Mouse (Mus musculus): ENCODE measurements around the gene Gpx5. TPM values are rescaled to one million over a fixed set of nuclear protein-coding genes. Genes with fewer than 3 reads are reported as not detected.

The Gpx5 gene
- polyA plus RNA-seq (2015; fragmentation: Nextera tagmentation; extraction: Ambion mirVana) = not detected in 2 replicates

GRCm38 (mm10) chr13:21292631-21293030 is at the start of gene Gpx5:
Gpx5 (minus strand) TSS chr13:21292731.
- Histone ChIP-seq H3K4me3 (no peak within 1 kb of the TSS), H3K9me3 (no peaks in the 10 kb centered on the region), H3K36me3 (no peaks in the 10 kb centered on the region), H3K27ac (no peak within 1 kb of the TSS), H3K27me3 (no peaks in the 10 kb centered on the region), H3K9ac (no peak within 1 kb of the TSS), H3K4me2 (no peak within 1 kb of the TSS), H3K4me1 (no peaks in the 10 kb centered on the region)
- 91% methylated on average over 6 of the region's 6 CpGs for WGBS
- ATAC-seq (ENCODE audit: insufficient number of reproducible peaks, insufficient read depth, low FRiP score, low TSS enrichment, low read depth) = no peak

- Histone ChIP-seq H3K4me2 (peak overlapping the region; percentile 63), H3K36me3 (no peaks in the 10 kb centered on the region), H3K9ac (peak overlapping the region; percentile 41), H3K4me3 (peak overlapping the region; percentile 47), H3K9me3 (no peaks in the 10 kb centered on the region), H3K27ac (no peak overlapping the region), H3K27me3 (peaks cover 7% of the 10 kb centered on the region), H3K4me1 (peaks cover 4% of the 10 kb centered on the region)
- under 1% methylated on average over 9 of the region's 9 CpGs for WGBS
- no peak for ATAC-seq (ENCODE audit: insufficient number of reproducible peaks, insufficient read depth, low FRiP score, low TSS enrichment, low read depth)
Observed at GRCm38 (mm10) chr13:21327424-21327823, 34.9 kb upstream of the Gpx5 start.

GRCm38 (mm10) chr13:21326657-21327211 is 34.2 kb upstream of the Gpx5 start:
- Histone ChIP-seq H3K27me3 (peaks cover 11% of the 10 kb centered on the region), H3K27ac (no peak overlapping the region), H3K36me3 (no peaks in the 10 kb centered on the region), H3K9ac (peak overlapping the region; percentile 41; the same call in 1 of the 2 replicates), H3K4me2 (peak overlapping the region; percentile 63), H3K4me1 (peaks cover 8% of the 10 kb centered on the region), H3K9me3 (no peaks in the 10 kb centered on the region), H3K4me3 (peak overlapping the region; percentile 47)
- 0 out of 2 replicates have a peak, but pooled peaks have one; percentile 62 for ATAC-seq (ENCODE audit: insufficient number of reproducible peaks, insufficient read depth, low FRiP score, low TSS enrichment, low read depth)
- under 1% methylated on average over 24 of the region's 24 CpGs for WGBS

GRCm38 (mm10) chr13:21326191-21326590 is 33.7 kb upstream of the Gpx5 start:
- Histone ChIP-seq H3K36me3 (no peaks in the 10 kb centered on the region), H3K9ac (no peak overlapping the region), H3K27me3 (peaks cover 14% of the 10 kb centered on the region), H3K9me3 (no peaks in the 10 kb centered on the region), H3K4me1 (peaks cover 8% of the 10 kb centered on the region), H3K4me3 (peak overlapping the region; percentile 47), H3K4me2 (peak overlapping the region; percentile 63), H3K27ac (no peak overlapping the region)
- 7% methylated on average over 4 of the region's 4 CpGs for WGBS
- ATAC-seq (ENCODE audit: insufficient number of reproducible peaks, insufficient read depth, low FRiP score, low TSS enrichment, low read depth) = no peak

- H3K4me1 ChIP-seq = peaks cover 8% of the 10 kb centered on the region
- WGBS = 62% methylated on average over 6 of the region's 6 CpGs
- H3K27ac ChIP-seq = no peak overlapping the region
- H3K9me3 ChIP-seq = no peaks in the 10 kb centered on the region
- ATAC-seq (ENCODE audit: insufficient number of reproducible peaks, insufficient read depth, low FRiP score, low TSS enrichment, low read depth) = no peak
- no peak overlapping the region for H3K9ac ChIP-seq
- no peaks in the 10 kb centered on the region for H3K36me3 ChIP-seq
- H3K27me3 ChIP-seq = peaks cover 14% of the 10 kb centered on the region
- H3K4me3 ChIP-seq = peak overlapping the region; percentile 36; the same call in 1 of the 2 replicates
- peak overlapping the region; percentile 58 for H3K4me2 ChIP-seq
Observed at GRCm38 (mm10) chr13:21323405-21323804, 30.9 kb upstream of the Gpx5 start.

GRCm38 (mm10) chr13:21322509-21323375 is 30.2 kb upstream of the Gpx5 start:
- H3K27ac ChIP-seq = no peak overlapping the region
- peaks cover 14% of the 10 kb centered on the region for H3K27me3 ChIP-seq
- peaks cover 8% of the 10 kb centered on the region for H3K4me1 ChIP-seq
- no peaks in the 10 kb centered on the region for H3K36me3 ChIP-seq
- WGBS = 9% methylated on average over 18 of the region's 18 CpGs
- no peak for ATAC-seq (ENCODE audit: insufficient number of reproducible peaks, insufficient read depth, low FRiP score, low TSS enrichment, low read depth)
- H3K9ac ChIP-seq = no peak overlapping the region
- H3K4me3 ChIP-seq = peak overlapping the region; percentile 36
- peak overlapping the region; percentile 58 for H3K4me2 ChIP-seq
- no peaks in the 10 kb centered on the region for H3K9me3 ChIP-seq

GRCm38 (mm10) chr13:21321890-21322494 is 29.5 kb upstream of the Gpx5 start:
- Histone ChIP-seq H3K4me3 (peak overlapping the region; percentile 36), H3K9ac (peak overlapping the region; percentile 55), H3K4me2 (peak overlapping the region; percentile 58), H3K9me3 (no peaks in the 10 kb centered on the region), H3K4me1 (peaks cover 8% of the 10 kb centered on the region), H3K27ac (no peak overlapping the region), H3K27me3 (peaks cover 14% of the 10 kb centered on the region), H3K36me3 (no peaks in the 10 kb centered on the region)
- 3% methylated on average over 18 of the region's 18 CpGs for WGBS
- no peak for ATAC-seq (ENCODE audit: insufficient number of reproducible peaks, insufficient read depth, low FRiP score, low TSS enrichment, low read depth)

- Histone ChIP-seq H3K9ac (no peak overlapping the region), H3K4me2 (no peak overlapping the region), H3K9me3 (no peaks in the 10 kb centered on the region), H3K36me3 (no peaks in the 10 kb centered on the region), H3K4me1 (peaks cover 4% of the 10 kb centered on the region; the same call in 1 of the 2 replicates), H3K27me3 (peaks cover 14% of the 10 kb centered on the region), H3K27ac (no peak overlapping the region), H3K4me3 (no peak overlapping the region)
- 63% methylated on average over 3 of the region's 3 CpGs for whole genome bisulfite sequencing
- no peak for ATAC-seq (ENCODE audit: insufficient number of reproducible peaks, insufficient read depth, low FRiP score, low TSS enrichment, low read depth)
Observed at GRCm38 (mm10) chr13:21320262-21320661, 27.7 kb upstream of the Gpx5 start.

GRCm38 (mm10) chr13:21313903-21314302 is 21.4 kb upstream of the Gpx5 start:
- no peaks in the 10 kb centered on the region for H3K36me3 ChIP-seq
- no peaks in the 10 kb centered on the region for H3K9me3 ChIP-seq
- H3K9ac ChIP-seq = no peak overlapping the region
- whole genome bisulfite sequencing = 74% methylated on average over 4 of the region's 4 CpGs
- ATAC-seq (ENCODE audit: insufficient number of reproducible peaks, insufficient read depth, low FRiP score, low TSS enrichment, low read depth) = no peak
- no peak overlapping the region for H3K4me2 ChIP-seq
- H3K27me3 ChIP-seq = no peaks in the 10 kb centered on the region; the same call in 1 of the 2 replicates
- no peak overlapping the region for H3K4me3 ChIP-seq
- H3K4me1 ChIP-seq = no peaks in the 10 kb centered on the region
- H3K27ac ChIP-seq = no peak overlapping the region

GRCm38 (mm10) chr13:21312854-21313253 is 20.3 kb upstream of the Gpx5 start:
- Histone ChIP-seq H3K4me1 (no peaks in the 10 kb centered on the region), H3K4me3 (no peak overlapping the region), H3K27ac (no peak overlapping the region), H3K27me3 (no peaks in the 10 kb centered on the region; the same call in 1 of the 2 replicates), H3K9me3 (no peaks in the 10 kb centered on the region), H3K36me3 (no peaks in the 10 kb centered on the region), H3K4me2 (no peak overlapping the region), H3K9ac (no peak overlapping the region)
- ATAC-seq (ENCODE audit: insufficient number of reproducible peaks, insufficient read depth, low FRiP score, low TSS enrichment, low read depth) = no peak
- WGBS = 33% methylated on average over 4 of the region's 5 CpGs

GRCm38 (mm10) chr13:21311926-21312325 is 19.4 kb upstream of the Gpx5 start, which contains the start of gene Gpx6:
Gpx6 (plus strand) TSS chr13:21312125.
- Histone ChIP-seq H3K4me1 (no peaks in the 10 kb centered on the region), H3K9me3 (no peaks in the 10 kb centered on the region), H3K4me2 (no peak within 1 kb of the TSS), H3K9ac (no peak within 1 kb of the TSS), H3K27me3 (no peaks in the 10 kb centered on the region; the same call in 1 of the 2 replicates), H3K4me3 (no peak within 1 kb of the TSS), H3K36me3 (no peaks in the 10 kb centered on the region), H3K27ac (no peak within 1 kb of the TSS)
- WGBS = 22% methylated on average over 3 of the region's 3 CpGs
- no peak for ATAC-seq (ENCODE audit: insufficient number of reproducible peaks, insufficient read depth, low FRiP score, low TSS enrichment, low read depth)
